Mouse (Mus musculus): ENCODE data around the gene B3gnt2. TPM values are rescaled to one million over a fixed set of nuclear protein-coding genes. Genes with fewer than 3 reads are reported as not detected.

B3gnt2 gene
- polyA plus RNA-seq, 1 experiment = 9.7 TPM

DNA sequence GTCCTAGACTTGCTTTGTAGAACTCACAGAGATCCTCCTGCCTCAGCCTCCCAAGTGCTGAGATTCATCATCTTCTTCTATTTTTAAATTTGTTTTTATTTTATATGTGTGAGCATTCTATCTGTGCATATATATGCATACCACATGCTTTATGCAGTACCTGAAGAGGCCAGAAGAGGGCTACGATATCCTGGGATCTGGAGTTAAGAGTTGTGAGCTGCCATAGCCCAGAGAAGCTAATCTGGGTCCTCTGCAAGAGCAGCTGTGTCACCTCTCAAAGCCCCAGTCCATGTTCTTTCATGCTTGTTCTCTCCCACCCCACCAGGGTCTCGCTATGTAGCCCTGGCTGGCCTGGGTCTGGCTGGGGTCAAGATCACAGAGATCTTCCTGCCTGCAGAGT, 83.2 kb downstream of the B3gnt2 start:
- no peaks in the 10 kb centered on the region for H3K27me3 ChIP-seq (ENCODE audit: control insufficient read depth, insufficient read depth, low read length)
- H3K27ac ChIP-seq (ENCODE audit: insufficient read depth, low read depth, low read length) = no peak overlapping the region
- H3K36me3 ChIP-seq (ENCODE audit: control insufficient read depth, insufficient read depth, low read length) = no peaks in the 10 kb centered on the region
- TF ChIP-seq CTCF (IDR thresholded peaks at IDR 0.05; ENCODE audit: extremely low read depth, insufficient read length, insufficient replicate concordance, low read depth, low read length) (peak; percentile 27; the same call in 1 of the 2 replicates), POLR2A (IDR thresholded peaks at IDR 0.05; ENCODE audit: low read depth, low read length) (no peak)
- H3K4me3 ChIP-seq (ENCODE audit: low read depth, low read length) = no peak overlapping the region
- H3K4me1 ChIP-seq (ENCODE audit: control insufficient read depth, insufficient read depth, insufficient read length, low read length) = peaks cover 18% of the 10 kb centered on the region
- WGBS = 95% methylated on average over 2 of the region's 2 CpGs

DNA sequence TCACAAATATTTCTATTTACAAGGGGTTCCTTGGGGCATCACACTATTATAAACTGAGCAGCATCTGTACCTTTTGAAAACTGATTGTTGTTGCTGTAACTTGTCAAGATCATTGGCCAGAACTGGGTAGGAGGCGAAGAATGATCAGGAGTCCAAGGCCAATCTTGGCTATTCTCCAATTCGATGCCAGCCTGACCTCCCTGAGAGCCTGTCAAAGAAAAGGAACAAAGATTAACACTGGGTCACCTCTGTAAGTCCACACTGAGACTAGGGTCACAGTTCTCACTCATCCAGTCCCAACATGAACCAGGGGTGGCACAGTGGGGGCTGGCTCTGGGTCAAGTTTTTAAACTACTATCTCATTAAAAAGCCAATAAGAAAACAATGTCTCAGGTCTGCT, 85.9 kb downstream of the B3gnt2 start:
- 71% methylated on average over 2 of the region's 2 CpGs for WGBS

DNA sequence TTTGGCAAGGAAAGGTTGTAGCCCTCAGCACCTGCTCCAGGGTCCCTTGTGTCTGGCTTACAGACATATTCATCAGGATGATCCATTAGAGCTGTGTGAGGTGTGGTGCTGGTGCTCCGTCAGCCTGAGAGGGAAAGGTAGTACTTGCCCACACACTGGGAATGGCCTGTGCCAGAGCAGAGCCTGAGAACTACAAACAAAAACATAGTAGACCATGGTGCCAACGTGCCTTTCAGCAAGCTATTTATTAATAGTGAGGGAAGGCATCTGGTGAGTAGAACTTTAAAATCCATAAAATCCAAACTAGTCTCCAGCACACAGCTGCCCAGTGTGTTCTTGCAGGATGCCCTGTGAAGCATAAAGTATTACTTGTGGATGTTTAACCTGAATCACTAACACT, 94.5 kb downstream of the B3gnt2 start:
- Histone ChIP-seq H3K27me3 (ENCODE audit: control insufficient read depth, insufficient read depth, low read length) (no peaks in the 10 kb centered on the region), H3K4me1 (ENCODE audit: control insufficient read depth, insufficient read depth, insufficient read length, low read length) (0 out of 2 replicates have a peak, but pooled peaks cover 3% of the 10 kb centered on the region), H3K36me3 (ENCODE audit: control insufficient read depth, insufficient read depth, low read length) (no peaks in the 10 kb centered on the region), H3K27ac (ENCODE audit: insufficient read depth, low read depth, low read length) (no peak overlapping the region), H3K4me3 (ENCODE audit: low read depth, low read length) (no peak overlapping the region)
- TF ChIP-seq POLR2A (IDR thresholded peaks at IDR 0.05; ENCODE audit: low read depth, low read length) (no peak), CTCF (IDR thresholded peaks at IDR 0.05; ENCODE audit: extremely low read depth, insufficient read length, insufficient replicate concordance, low read depth, low read length) (no peak)
- WGBS = 68% methylated on average over 2 of the region's 2 CpGs

More for the DNA sequence above, 85.9 kb downstream of the B3gnt2 start:
- TF ChIP-seq POLR2A (IDR thresholded peaks at IDR 0.05; ENCODE audit: low read depth, low read length) = no peak
- TF ChIP-seq CTCF (IDR thresholded peaks at IDR 0.05; ENCODE audit: extremely low read depth, insufficient read length, insufficient replicate concordance, low read depth, low read length) = no peak
- peaks cover 3% of the 10 kb centered on the region for H3K4me1 ChIP-seq (ENCODE audit: control insufficient read depth, insufficient read depth, insufficient read length, low read length)
- H3K27me3 ChIP-seq (ENCODE audit: control insufficient read depth, insufficient read depth, low read length) = no peaks in the 10 kb centered on the region
- no peak overlapping the region for H3K27ac ChIP-seq (ENCODE audit: insufficient read depth, low read depth, low read length)
- H3K36me3 ChIP-seq (ENCODE audit: control insufficient read depth, insufficient read depth, low read length) = no peaks in the 10 kb centered on the region
- no peak overlapping the region for H3K4me3 ChIP-seq (ENCODE audit: low read depth, low read length)

DNA sequence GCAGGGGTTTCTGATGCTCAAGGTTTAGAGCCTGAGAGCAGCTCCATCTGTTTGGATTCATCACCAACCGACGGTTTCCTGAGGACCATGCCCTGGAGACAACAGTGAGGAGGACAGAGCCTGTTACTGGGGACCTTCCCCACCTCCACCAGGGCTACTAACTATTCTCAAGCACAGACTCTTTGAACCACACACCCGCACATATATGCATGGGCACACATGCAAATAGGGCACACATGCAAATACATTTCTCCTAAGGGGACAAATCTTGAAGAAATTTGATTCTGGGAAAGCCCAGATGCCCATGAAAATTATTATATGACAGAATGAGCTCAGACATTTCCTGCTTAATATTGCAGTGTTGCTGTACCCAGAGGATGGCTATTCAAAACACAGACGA, 95.3 kb downstream of the B3gnt2 start:
- H3K4me1 ChIP-seq (ENCODE audit: control insufficient read depth, insufficient read depth, insufficient read length, low read length) = 0 out of 2 replicates have a peak, but pooled peaks cover 3% of the 10 kb centered on the region
- no peak overlapping the region for H3K27ac ChIP-seq (ENCODE audit: insufficient read depth, low read depth, low read length)
- no peaks in the 10 kb centered on the region for H3K36me3 ChIP-seq (ENCODE audit: control insufficient read depth, insufficient read depth, low read length)
- WGBS = 88% methylated on average over 4 of the region's 4 CpGs
- H3K4me3 ChIP-seq (ENCODE audit: low read depth, low read length) = no peak overlapping the region
- H3K27me3 ChIP-seq (ENCODE audit: control insufficient read depth, insufficient read depth, low read length) = no peaks in the 10 kb centered on the region
- no peak for TF ChIP-seq CTCF (IDR thresholded peaks at IDR 0.05; ENCODE audit: extremely low read depth, insufficient read length, insufficient replicate concordance, low read depth, low read length)
- no peak for TF ChIP-seq POLR2A (IDR thresholded peaks at IDR 0.05; ENCODE audit: low read depth, low read length)

DNA sequence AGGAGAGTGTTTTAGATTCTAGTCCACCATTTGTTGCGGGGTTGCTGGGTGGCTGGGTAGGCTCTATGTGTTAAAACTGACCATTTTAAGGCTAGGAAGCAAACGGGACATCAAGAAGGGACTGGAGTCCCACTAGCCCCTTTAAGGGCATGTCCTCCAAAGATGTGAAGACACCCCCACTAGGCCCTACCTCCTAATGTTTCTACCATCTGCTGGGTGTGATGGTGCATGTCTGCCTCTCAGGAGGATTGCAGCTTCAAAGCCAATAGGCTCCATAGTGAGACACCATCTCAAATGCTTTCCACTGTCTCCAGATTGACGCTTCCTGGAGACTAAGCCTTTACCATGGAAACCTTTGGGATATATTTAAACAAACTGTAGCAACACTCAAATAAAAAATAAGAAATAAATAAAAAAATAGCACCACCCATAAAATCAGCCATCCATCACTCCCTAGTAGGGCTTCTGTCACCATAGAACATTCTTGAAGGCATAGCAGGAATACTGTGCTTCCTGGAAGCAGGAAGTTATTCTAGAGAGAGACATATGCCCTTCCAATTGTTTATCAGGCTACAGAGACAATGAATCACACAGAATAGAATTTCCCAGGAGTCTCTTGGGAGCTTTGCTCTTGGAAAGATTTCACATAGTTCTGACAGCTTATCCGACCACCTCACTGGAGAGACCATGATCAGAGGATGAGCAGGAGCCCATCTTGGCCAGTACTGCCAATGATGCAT, 97.0 kb downstream of the B3gnt2 start:
- Histone ChIP-seq H3K27me3 (ENCODE audit: control insufficient read depth, insufficient read depth, low read length) (no peaks in the 10 kb centered on the region), H3K36me3 (ENCODE audit: control insufficient read depth, insufficient read depth, low read length) (no peaks in the 10 kb centered on the region), H3K4me3 (ENCODE audit: low read depth, low read length) (no peak overlapping the region), H3K27ac (ENCODE audit: insufficient read depth, low read depth, low read length) (no peak overlapping the region), H3K4me1 (ENCODE audit: control insufficient read depth, insufficient read depth, insufficient read length, low read length) (0 out of 2 replicates have a peak, but pooled peaks cover 3% of the 10 kb centered on the region)
- 84% methylated on average over 4 of the region's 4 CpGs for WGBS
- TF ChIP-seq POLR2A (IDR thresholded peaks at IDR 0.05; ENCODE audit: low read depth, low read length) = no peak
- TF ChIP-seq CTCF (IDR thresholded peaks at IDR 0.05; ENCODE audit: extremely low read depth, insufficient read length, insufficient replicate concordance, low read depth, low read length) = no peak

DNA sequence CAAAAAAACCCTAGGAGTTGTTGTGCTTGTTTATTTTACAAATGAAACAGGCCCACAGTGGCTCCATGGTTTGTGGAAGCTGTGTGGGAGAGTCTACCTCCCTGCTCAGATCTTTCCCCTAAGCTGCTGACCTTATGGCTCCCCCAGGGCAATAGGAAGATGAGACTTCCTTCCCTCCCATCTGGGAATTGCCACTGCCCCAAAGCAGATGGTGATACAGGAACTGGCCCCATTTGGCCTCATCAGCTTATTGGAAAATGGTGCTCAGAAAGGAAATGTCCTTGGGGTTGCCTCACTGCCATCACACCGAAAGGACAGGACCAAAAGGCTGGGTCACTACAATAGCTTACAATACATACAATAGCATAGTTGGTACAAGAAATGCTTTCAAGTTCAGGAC, 97.7 kb downstream of the B3gnt2 start:
- H3K27ac ChIP-seq (ENCODE audit: insufficient read depth, low read depth, low read length) = no peak overlapping the region
- H3K27me3 ChIP-seq (ENCODE audit: control insufficient read depth, insufficient read depth, low read length) = no peaks in the 10 kb centered on the region
- WGBS = 71% methylated on average over 1 of the region's 1 CpGs
- 0 out of 2 replicates have a peak, but pooled peaks cover 3% of the 10 kb centered on the region for H3K4me1 ChIP-seq (ENCODE audit: control insufficient read depth, insufficient read depth, insufficient read length, low read length)
- no peak overlapping the region for H3K4me3 ChIP-seq (ENCODE audit: low read depth, low read length)
- no peaks in the 10 kb centered on the region for H3K36me3 ChIP-seq (ENCODE audit: control insufficient read depth, insufficient read depth, low read length)
- TF ChIP-seq POLR2A (IDR thresholded peaks at IDR 0.05; ENCODE audit: low read depth, low read length) (no peak), CTCF (IDR thresholded peaks at IDR 0.05; ENCODE audit: extremely low read depth, insufficient read length, insufficient replicate concordance, low read depth, low read length) (no peak)

DNA sequence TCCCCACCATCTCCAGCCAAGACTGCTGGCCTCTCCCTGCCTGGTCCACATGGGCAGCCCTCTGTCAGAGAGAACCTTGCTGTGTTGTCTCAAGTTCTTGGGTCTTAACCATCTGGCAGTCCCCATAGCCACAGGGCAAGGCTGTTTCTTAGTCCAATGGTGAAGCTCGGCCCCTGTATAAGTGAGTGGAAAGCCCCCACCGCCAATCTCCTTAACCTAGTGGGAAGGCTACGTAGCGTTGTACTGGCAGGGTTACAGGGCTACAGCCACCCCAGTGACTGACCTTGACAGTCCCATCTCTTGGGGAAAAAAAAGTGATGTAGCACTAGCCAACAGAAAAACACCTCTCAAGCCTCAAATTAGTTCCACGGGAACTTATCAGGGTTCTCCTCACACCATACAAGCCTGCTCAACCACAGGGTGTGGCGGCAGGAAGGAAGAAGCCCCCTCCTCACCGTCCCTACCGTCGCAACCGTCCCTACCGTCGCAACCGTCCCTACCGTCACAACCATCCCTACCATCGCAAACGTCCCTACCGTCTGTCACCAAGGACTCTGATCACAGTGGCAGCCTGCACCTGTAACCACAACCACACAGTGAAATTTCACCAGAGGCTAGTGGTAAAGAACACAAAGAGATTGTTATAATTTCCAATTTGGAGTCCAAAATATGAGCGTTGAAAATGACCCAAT, 98.4 kb downstream of the B3gnt2 start:
- Histone ChIP-seq H3K36me3 (ENCODE audit: control insufficient read depth, insufficient read depth, low read length) (no peaks in the 10 kb centered on the region), H3K27ac (ENCODE audit: insufficient read depth, low read depth, low read length) (no peak overlapping the region), H3K4me1 (ENCODE audit: control insufficient read depth, insufficient read depth, insufficient read length, low read length) (0 out of 2 replicates have a peak, but pooled peaks cover 3% of the 10 kb centered on the region), H3K4me3 (ENCODE audit: low read depth, low read length) (no peak overlapping the region), H3K27me3 (ENCODE audit: control insufficient read depth, insufficient read depth, low read length) (no peaks in the 10 kb centered on the region)
- TF ChIP-seq POLR2A (IDR thresholded peaks at IDR 0.05; ENCODE audit: low read depth, low read length) = no peak
- no peak for TF ChIP-seq CTCF (IDR thresholded peaks at IDR 0.05; ENCODE audit: extremely low read depth, insufficient read length, insufficient replicate concordance, low read depth, low read length)
- 85% methylated on average over 18 of the region's 18 CpGs for WGBS

Data from small intestine, adult 2 months (tissue).